Mouse (Mus musculus) liver, adult 2 months (tissue): ENCODE measurements around the gene Ifi27l2b.

Experiments
- CTCF ChIP-seq: fragments of 200-500 bp; IDR thresholded peaks from 2 replicates; pipeline ENCODE4 v1.5.1; 2011; ENCODE audit warnings: low read depth, low read length, control low read depth
- POLR2A ChIP-seq: fragments of 200-500 bp; IDR thresholded peaks from 2 replicates; pipeline ENCODE4 v1.6.1; 2011; ENCODE audit warnings: low read length, control low read depth; ENCODE audit not compliant: insufficient read depth; ENCODE audit errors: extremely low read depth

DNA sequence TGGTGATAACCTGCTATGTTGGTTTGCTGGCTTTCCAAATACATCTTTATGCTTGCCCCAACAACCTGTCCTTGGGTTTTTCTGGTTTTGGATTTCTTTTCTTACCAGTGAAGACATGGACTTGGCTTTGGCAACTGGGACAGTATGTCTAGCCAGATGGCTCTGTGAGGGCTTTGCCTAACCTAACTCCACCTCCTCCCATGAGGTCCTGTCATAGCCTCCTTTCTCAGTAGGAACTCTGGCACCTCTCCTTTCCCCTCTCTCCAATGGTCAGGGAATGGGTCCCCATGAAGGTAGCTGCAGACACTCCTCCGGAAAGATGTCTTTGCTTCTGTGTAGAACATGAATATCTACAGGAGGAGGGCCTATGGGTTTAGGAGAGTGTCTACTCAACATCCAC lies 29.7 kb upstream of the Ifi27l2b start:
- TF ChIP-seq CTCF (no peak), POLR2A (no peak)
